Mouse (Mus musculus) olfactory bulb, adult 2 months (tissue): ENCODE measurements at regions not wholly inside any gene's neighbourhood (a gene's known extent, or its start where the extent isn't known, plus 50 kb on each side); places are given as distances from the start of the nearest gene placed in this dataset.

Experiments
- H3K27ac ChIP-seq: fragments of 200-500 bp; 2 replicates; pipeline ENCODE4 v1.5.1; 2012; ENCODE audit warnings: low read depth, low read length; ENCODE audit not compliant: insufficient read depth
- H3K4me1 ChIP-seq: fragments of 200-500 bp; 2 replicates; pipeline ENCODE4 v1.6.1; 2012; ENCODE audit warnings: low read length; ENCODE audit not compliant: control insufficient read depth, insufficient read depth
- H3K4me3 ChIP-seq: fragments of 200-500 bp; 2 replicates; pipeline ENCODE4 v1.5.1; 2012; ENCODE audit warnings: mild to moderate bottlenecking, low read depth, low read length, moderate library complexity; ENCODE audit not compliant: insufficient read depth
- CTCF ChIP-seq: fragments of 200-500 bp; IDR thresholded peaks from 2 replicates; pipeline ENCODE4 v1.5.1; 2012; ENCODE audit warnings: low read depth, mild to moderate bottlenecking, low read length, moderate library complexity; ENCODE audit not compliant: insufficient read depth
- POLR2A ChIP-seq: fragments of 200-500 bp; IDR thresholded peaks from 2 replicates; pipeline ENCODE4 v1.6.1; 2012; ENCODE audit warnings: mild to moderate bottlenecking, low read depth, low read length, moderate library complexity; ENCODE audit not compliant: insufficient read depth
- WGBS: fragments of 180-500 bp; shearing (Covaris S2); methylation state at CpG from one replicate; pipeline ENCODE4 v1.1.7; 2018; 5-methylcytosine and 5-hydroxymethylcytosine counted together

- TF ChIP-seq CTCF, result no peak
- no peak for TF ChIP-seq POLR2A
- WGBS, result 94% methylated on average over 6 of the region's 6 CpGs
- no peak overlapping the region for H3K4me3 ChIP-seq
- H3K4me1 ChIP-seq, result no peaks in the 10 kb centered on the region
- H3K27ac ChIP-seq, result no peak overlapping the region
Observed at GRCm38 (mm10) chr15:62336454-62337284, 1413.9 kb upstream of the A1bg start.

- no peak overlapping the region for H3K4me3 ChIP-seq
- H3K27ac ChIP-seq, result no peak overlapping the region
- TF ChIP-seq CTCF (no peak), POLR2A (no peak)
- WGBS, result 93% methylated on average over 4 of the region's 4 CpGs
- no peaks in the 10 kb centered on the region for H3K4me1 ChIP-seq
Observed at GRCm38 (mm10) chr15:62334256-62335009, 1411.6 kb upstream of the A1bg start.

GRCm38 (mm10) chr15:62332129-62332528, 1409.3 kb upstream of the A1bg start:
- Histone ChIP-seq H3K4me3 (no peak overlapping the region), H3K4me1 (peaks cover 2% of the 10 kb centered on the region), H3K27ac (no peak overlapping the region)
- TF ChIP-seq CTCF, result no peak
- no peak for TF ChIP-seq POLR2A
- WGBS, result 94% methylated on average over 5 of the region's 5 CpGs

GRCm38 (mm10) chr15:62331138-62331800, 1408.5 kb upstream of the A1bg start:
- WGBS, result 96% methylated on average over 3 of the region's 3 CpGs
- Histone ChIP-seq H3K27ac (no peak overlapping the region), H3K4me1 (peaks cover 2% of the 10 kb centered on the region), H3K4me3 (no peak overlapping the region)
- no peak for TF ChIP-seq POLR2A
- TF ChIP-seq CTCF, result no peak

GRCm38 (mm10) chr15:62328920-62329319, 1406.1 kb upstream of the A1bg start:
- TF ChIP-seq CTCF (no peak), POLR2A (no peak)
- Histone ChIP-seq H3K27ac (no peak overlapping the region), H3K4me1 (peaks cover 2% of the 10 kb centered on the region), H3K4me3 (no peak overlapping the region)
- WGBS, result 30% methylated on average over 3 of the region's 3 CpGs

GRCm38 (mm10) chr15:62328305-62328881, 1405.6 kb upstream of the A1bg start:
- H3K27ac ChIP-seq, result no peak overlapping the region
- no peak overlapping the region for H3K4me3 ChIP-seq
- WGBS, result 70% methylated on average over 9 of the region's 9 CpGs
- H3K4me1 ChIP-seq, result peaks cover 2% of the 10 kb centered on the region
- no peak for TF ChIP-seq POLR2A
- no peak for TF ChIP-seq CTCF

- H3K4me3 ChIP-seq, result no peak overlapping the region
- 39% methylated on average over 2 of the region's 2 CpGs for WGBS
- H3K4me1 ChIP-seq, result peaks cover 2% of the 10 kb centered on the region
- no peak overlapping the region for H3K27ac ChIP-seq
- no peak for TF ChIP-seq POLR2A
- no peak for TF ChIP-seq CTCF
Observed at GRCm38 (mm10) chr15:62327481-62327880, 1404.7 kb upstream of the A1bg start.

- Histone ChIP-seq H3K27ac (no peak overlapping the region), H3K4me1 (peaks cover 2% of the 10 kb centered on the region), H3K4me3 (no peak overlapping the region)
- TF ChIP-seq POLR2A (no peak), CTCF (no peak)
- 96% methylated on average over 4 of the region's 4 CpGs for WGBS
Observed at GRCm38 (mm10) chr15:62326524-62326923, 1403.7 kb upstream of the A1bg start.
